ENCODE assay signal across 26 mouse cellular contexts in the genomic region with DNA sequence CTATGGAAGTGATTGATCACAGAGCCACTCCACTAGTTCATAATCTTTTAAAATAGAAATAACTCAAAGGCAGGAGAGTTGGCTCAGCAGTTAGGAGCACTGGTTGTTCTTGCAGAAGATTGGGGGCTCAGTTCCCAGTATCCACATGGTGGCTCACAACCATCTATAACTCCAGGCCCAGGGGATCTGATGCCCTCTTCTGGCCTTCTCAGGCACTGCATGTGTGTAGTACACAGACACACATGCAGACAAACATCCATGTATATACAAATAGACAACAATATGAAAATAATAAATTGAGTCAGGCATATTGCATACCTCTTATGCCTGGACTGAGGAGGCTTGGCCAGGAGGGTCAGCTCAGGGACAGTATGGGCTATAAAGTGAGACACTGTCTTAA. TPM values are rescaled to one million over a fixed set of nuclear protein-coding genes. Genes with fewer than 3 reads are reported as not detected.
DNase-seq lines count a peak whose midpoint lies in the region; ATAC-seq and TF ChIP-seq lines count a peak whose summit lies in the region.
"Had no signal": no experiment of that assay in that cellular context is flagged by ENCODE, and none has a peak within 500 bp of the region (broad histone marks: within the 10 kb centered on the region; RNA-seq: fewer than 3 reads in every experiment).

No protein-coding gene starts in this region.

- H3K27me3 ChIP-seq in heart, adult 2 months (ENCODE audit: control insufficient read depth, insufficient read depth, low read length), result no peaks in the 10 kb centered on the region
- peaks cover 3% of the 10 kb centered on the region; the same call in 1 of the 2 replicates for H3K27me3 ChIP-seq in heart, embryonic 11.5 days (ENCODE audit: control insufficient read depth, insufficient read depth, low read length)
- no peaks in the 10 kb centered on the region for H3K27me3 ChIP-seq in lung, postnatal 0 days (replicated peaks; ENCODE audit: insufficient read depth, low read length)
- peaks cover 5% of the 10 kb centered on the region for H3K27me3 ChIP-seq in E14TG2a.4 (ENCODE audit: insufficient read depth, low read length)
- H3K27me3 ChIP-seq in midbrain, embryonic 11.5 days (ENCODE audit: control insufficient read depth, insufficient read depth, low read length), result no peaks in the 10 kb centered on the region
- H3K27me3 ChIP-seq: forebrain, embryonic 12.5 days had no signal

- no peak overlapping the region for H3K4me3 ChIP-seq in heart, adult 2 months
- no peak overlapping the region for H3K4me3 ChIP-seq in heart, embryonic 11.5 days (ENCODE audit: low read depth, low read length)
- H3K4me3 ChIP-seq in lung, postnatal 0 days (ENCODE audit: low read depth, low read length), result no peak overlapping the region
- H3K4me3 ChIP-seq in lung, adult 2 months (replicated peaks; ENCODE audit: extremely low read depth, low read depth, low read length), result no peak overlapping the region
- H3K4me3 ChIP-seq in E14TG2a.4 (replicated peaks; ENCODE audit: low read length), result no peak overlapping the region
- H3K4me3 ChIP-seq in midbrain, embryonic 11.5 days (ENCODE audit: low read depth, low read length), result no peak overlapping the region
- H3K4me3 ChIP-seq: embryonic facial prominence, embryonic 13.5 days; forebrain, embryonic 12.5 days; heart, embryonic 12.5 days; hindbrain, embryonic 12.5 days had no signal

- no peak for TF ChIP-seq EP300 in heart, adult 2 months (IDR thresholded peaks at IDR 0.05; ENCODE audit: insufficient read depth, low read depth, low read length)
- TF ChIP-seq EP300 in lung, postnatal 0 days (IDR thresholded peaks at IDR 0.05), result no peak

- H3K27ac ChIP-seq in heart, adult 2 months, result no peak overlapping the region
- H3K27ac ChIP-seq in heart, embryonic 11.5 days (ENCODE audit: low read depth, low read length), result no peak overlapping the region
- H3K27ac ChIP-seq in lung, postnatal 0 days (ENCODE audit: low read length), result no peak overlapping the region
- H3K27ac ChIP-seq in midbrain, embryonic 11.5 days (ENCODE audit: low read depth, low read length), result no peak overlapping the region
- H3K27ac ChIP-seq: embryonic facial prominence, embryonic 13.5 days; forebrain, embryonic 12.5 days; hindbrain, embryonic 12.5 days had no signal

- ATAC-seq in heart, embryonic 11.5 days (replicated peaks; ENCODE audit: insufficient number of reproducible peaks, low FRiP score, low TSS enrichment), result no peak
- ATAC-seq in lung, postnatal 0 days, result no peak
- ATAC-seq in midbrain, embryonic 11.5 days (ENCODE audit: low FRiP score), result no peak
- ATAC-seq: forebrain, embryonic 16.5 days; hindbrain, embryonic 16.5 days; inflammation-experienced regulatory T-cells, adult 6 months; intestine, postnatal 0 days; Patski had no signal

- TF ChIP-seq CTCF in heart, adult 2 months (IDR thresholded peaks at IDR 0.05), result 0 out of 2 replicates have a peak, but pooled peaks have one; percentile 10
- peak; percentile 17 for TF ChIP-seq CTCF in lung, postnatal 0 days (IDR thresholded peaks at IDR 0.05)
- TF ChIP-seq CTCF in lung, adult 2 months (IDR thresholded peaks at IDR 0.05; ENCODE audit: insufficient read depth, low read length), result no peak
- peak; percentile 62 for TF ChIP-seq CTCF in E14TG2a.4 (conservative IDR thresholded peaks at IDR 0.05; ENCODE audit: low read length)

- no peak for TF ChIP-seq POLR2A in heart, adult 2 months (IDR thresholded peaks at IDR 0.05; ENCODE audit: insufficient read depth, low read depth, low read length)
- no peak for TF ChIP-seq POLR2A in lung, adult 2 months (IDR thresholded peaks at IDR 0.05; ENCODE audit: borderline replicate concordance, extremely low read depth, low read depth, low read length)

- no peak overlapping the region for H3K4me2 ChIP-seq in heart, embryonic 11.5 days
- no peak overlapping the region for H3K4me2 ChIP-seq in lung, postnatal 0 days (replicated peaks; ENCODE audit: low read depth, low read length)
- no peak overlapping the region for H3K4me2 ChIP-seq in midbrain, embryonic 11.5 days
- H3K4me2 ChIP-seq: embryonic facial prominence, embryonic 13.5 days; forebrain, embryonic 12.5 days; heart, embryonic 12.5 days; hindbrain, embryonic 12.5 days had no signal

- no peaks in the 10 kb centered on the region for H3K9me3 ChIP-seq in heart, embryonic 11.5 days (replicated peaks; ENCODE audit: control insufficient read depth, low read length)
- H3K9me3 ChIP-seq in lung, postnatal 0 days (ENCODE audit: low read length), result no peaks in the 10 kb centered on the region; the same call in 1 of the 2 replicates
- H3K9me3 ChIP-seq in E14TG2a.4 (ENCODE audit: low read length), result no peaks in the 10 kb centered on the region
- no peaks in the 10 kb centered on the region; the same call in 1 of the 2 replicates for H3K9me3 ChIP-seq in midbrain, embryonic 11.5 days (ENCODE audit: control insufficient read depth, low read length)
- H3K9me3 ChIP-seq: hindbrain, embryonic 12.5 days had no signal

- H3K4me1 ChIP-seq in heart, adult 2 months (ENCODE audit: control insufficient read depth, insufficient read depth, low read length), result no peaks in the 10 kb centered on the region
- H3K4me1 ChIP-seq in heart, embryonic 11.5 days (ENCODE audit: control insufficient read depth, insufficient read depth, low read length), result no peaks in the 10 kb centered on the region
- no peaks in the 10 kb centered on the region for H3K4me1 ChIP-seq in lung, postnatal 0 days (ENCODE audit: insufficient read depth, low read depth, low read length)
- H3K4me1 ChIP-seq in lung, adult 2 months (ENCODE audit: control insufficient read depth, insufficient read depth, low read length), result no peaks in the 10 kb centered on the region
- peaks cover 29% of the 10 kb centered on the region for H3K4me1 ChIP-seq in E14TG2a.4 (replicated peaks; ENCODE audit: low read depth, low read length)
- H3K4me1 ChIP-seq in midbrain, embryonic 11.5 days (ENCODE audit: control insufficient read depth, insufficient read depth, low read length), result 0 out of 2 replicates have a peak, but pooled peaks cover under 1% of the 10 kb centered on the region
- H3K4me1 ChIP-seq: forebrain, embryonic 12.5 days; heart, embryonic 12.5 days; hindbrain, embryonic 12.5 days had no signal

- no peak for DNase-seq in heart, adult 2 months
- DNase-seq in lung, postnatal 0 days (ENCODE audit: low spot score), result no peak
- DNase-seq in lung, adult 2 months, result no peak
- peak; percentile 57 for DNase-seq in R1 (ENCODE audit: low read depth, low spot score)
- no peak for DNase-seq in midbrain, embryonic 11.5 days (ENCODE audit: low spot score, missing footprints)
- no peak for DNase-seq in heart, adult 11 months
- DNase-seq: adrenal gland, postnatal 14 days; cerebellum, adult 18-20 months; cerebellum, adult 9-11 months; cerebellum, postnatal 36 days; gastrocnemius, postnatal 36 days; heart, adult 18-20 months; heart, postnatal 36 days had no signal

- H3K36me3 ChIP-seq in heart, adult 2 months (ENCODE audit: control insufficient read depth, insufficient read depth, low read length), result no peaks in the 10 kb centered on the region
- no peaks in the 10 kb centered on the region for H3K36me3 ChIP-seq in heart, embryonic 11.5 days (ENCODE audit: control insufficient read depth, insufficient read depth, low read length)
- no peaks in the 10 kb centered on the region for H3K36me3 ChIP-seq in lung, postnatal 0 days (ENCODE audit: insufficient read depth, low read length)
- H3K36me3 ChIP-seq in E14TG2a.4 (ENCODE audit: insufficient read depth, low read length), result no peaks in the 10 kb centered on the region
- no peaks in the 10 kb centered on the region for H3K36me3 ChIP-seq in midbrain, embryonic 11.5 days (ENCODE audit: control insufficient read depth, insufficient read depth, low read length)
- H3K36me3 ChIP-seq: embryonic facial prominence, embryonic 13.5 days; forebrain, embryonic 12.5 days; heart, embryonic 12.5 days; hindbrain, embryonic 12.5 days had no signal

- H3K9ac ChIP-seq in heart, adult 2 months (ENCODE audit: low read depth, low read length), result no peak overlapping the region
- H3K9ac ChIP-seq in heart, embryonic 11.5 days (ENCODE audit: low read depth, low read length), result no peak overlapping the region
- no peak overlapping the region for H3K9ac ChIP-seq in lung, postnatal 0 days (replicated peaks; ENCODE audit: low read depth)
- no peak overlapping the region for H3K9ac ChIP-seq in midbrain, embryonic 11.5 days (ENCODE audit: low read length)
- H3K9ac ChIP-seq: embryonic facial prominence, embryonic 13.5 days; forebrain, embryonic 12.5 days; heart, embryonic 12.5 days; hindbrain, embryonic 12.5 days had no signal

- intact Hi-C loops in heart, adult 2 months (cut with DNase I), result no loop called here

- H3K79me2 ChIP-seq in heart, adult 2 months (replicated peaks; ENCODE audit: control insufficient read depth, insufficient read depth, low read length), result no peaks in the 10 kb centered on the region

RNA-seq across cellular contexts. Expression of a gene that starts 5.3 kb away (rescaled TPM):
- not detected for total RNA-seq in heart, adult 2 months (2021)
- 0.21 TPM in 1 of 2 replicates, not detected in the other for polyA plus RNA-seq in heart, adult 2 months (2012; rRNA removed)
- not detected in 2 replicates for polyA plus RNA-seq in heart, embryonic 11.5 days (2014; fragmentation: Nextera tagmentation; extraction: Ambion mirVana)
- polyA plus RNA-seq in lung, postnatal 0 days (2015; fragmentation: Nextera tagmentation; extraction: Ambion mirVana), result 3.2 and 4.9 TPM in 2 replicates
- polyA plus RNA-seq in lung, adult 2 months (2012; rRNA removed), result 4.0 and 18.7 TPM in 2 replicates
- polyA plus RNA-seq in midbrain, embryonic 11.5 days (2014; fragmentation: Nextera tagmentation; extraction: Ambion mirVana), result 0.26 and 0.42 TPM in 2 replicates
- total RNA-seq: adrenal gland, postnatal 14 days; heart, adult 18-20 months; heart, postnatal 36 days had no signal
- polyA plus RNA-seq: Patski had no signal

RNA-seq across cellular contexts. Expression of a gene that starts 23.2 kb away (rescaled TPM):
- total RNA-seq in heart, adult 2 months (2021), result under 1 TPM in 1 of 2 experiments, not detected in 1; 0.09 TPM
- polyA plus RNA-seq in heart, adult 2 months (2012; rRNA removed), result 0.35 and 0.86 TPM in 2 replicates
- 0.34 TPM in 1 of 2 replicates, not detected in the other for polyA plus RNA-seq in heart, embryonic 11.5 days (2014; fragmentation: Nextera tagmentation; extraction: Ambion mirVana)
- polyA plus RNA-seq in lung, postnatal 0 days (2015; fragmentation: Nextera tagmentation; extraction: Ambion mirVana), result 0.05 TPM in 1 of 2 replicates, not detected in the other
- 3.6 and 3.9 TPM in 2 replicates for polyA plus RNA-seq in lung, adult 2 months (2012; rRNA removed)
- not detected in 2 replicates for polyA plus RNA-seq in midbrain, embryonic 11.5 days (2014; fragmentation: Nextera tagmentation; extraction: Ambion mirVana)
- total RNA-seq: gastrocnemius, adult 18-20 months; heart, postnatal 36 days had no signal
- polyA plus RNA-seq: C2C12; forebrain, embryonic 12.5 days; forebrain, embryonic 16.5 days; heart, embryonic 12.5 days; hindbrain, embryonic 16.5 days; Patski had no signal

RNA-seq across cellular contexts. Expression of a gene that starts 43.8 kb away (rescaled TPM):
- total RNA-seq in heart, adult 2 months (2021), result under 1 TPM; 0.70 to 0.98 TPM
- 1.1 and 4.2 TPM in 2 replicates for polyA plus RNA-seq in heart, adult 2 months (2012; rRNA removed)
- 0.94 and 1.3 TPM in 2 replicates for polyA plus RNA-seq in heart, embryonic 11.5 days (2014; fragmentation: Nextera tagmentation; extraction: Ambion mirVana)
- 0.79 and 1.2 TPM in 2 replicates for polyA plus RNA-seq in lung, postnatal 0 days (2015; fragmentation: Nextera tagmentation; extraction: Ambion mirVana)
- polyA plus RNA-seq in lung, adult 2 months (2012; rRNA removed), result 13.3 and 17.4 TPM in 2 replicates
- 0.52 and 0.70 TPM in 2 replicates for polyA plus RNA-seq in midbrain, embryonic 11.5 days (2014; fragmentation: Nextera tagmentation; extraction: Ambion mirVana)
- polyA plus RNA-seq: C2C12, Patski had no signal

RNA-seq across cellular contexts. Expression of a gene that starts 58.0 kb away (rescaled TPM):
- total RNA-seq in heart, adult 2 months (2021), result 10 to 100 TPM; 16.0 to 16.6 TPM
- 17.2 and 17.4 TPM in 2 replicates for polyA plus RNA-seq in heart, adult 2 months (2012; rRNA removed)
- 16.2 and 17.6 TPM in 2 replicates for polyA plus RNA-seq in heart, embryonic 11.5 days (2014; fragmentation: Nextera tagmentation; extraction: Ambion mirVana)
- 12.1 and 12.8 TPM in 2 replicates for polyA plus RNA-seq in lung, postnatal 0 days (2015; fragmentation: Nextera tagmentation; extraction: Ambion mirVana)
- polyA plus RNA-seq in lung, adult 2 months (2012; rRNA removed), result 40.0 and 42.0 TPM in 2 replicates
- polyA plus RNA-seq in midbrain, embryonic 11.5 days (2014; fragmentation: Nextera tagmentation; extraction: Ambion mirVana), result 33.7 and 36.9 TPM in 2 replicates

RNA-seq across cellular contexts. Expression of a gene that starts 58.7 kb away (rescaled TPM):
- 1 to 10 TPM; 4.5 to 5.4 TPM for total RNA-seq in heart, adult 2 months (2021)
- polyA plus RNA-seq in heart, adult 2 months (2012; rRNA removed), result 8.6 and 9.8 TPM in 2 replicates
- 4.6 and 5.1 TPM in 2 replicates for polyA plus RNA-seq in heart, embryonic 11.5 days (2014; fragmentation: Nextera tagmentation; extraction: Ambion mirVana)
- polyA plus RNA-seq in lung, postnatal 0 days (2015; fragmentation: Nextera tagmentation; extraction: Ambion mirVana), result 5.0 and 5.2 TPM in 2 replicates
- 7.8 and 16.8 TPM in 2 replicates for polyA plus RNA-seq in lung, adult 2 months (2012; rRNA removed)
- polyA plus RNA-seq in midbrain, embryonic 11.5 days (2014; fragmentation: Nextera tagmentation; extraction: Ambion mirVana), result 4.4 and 4.8 TPM in 2 replicates
